Mouse (Mus musculus): ENCODE measurements at regions not wholly inside any gene's neighbourhood (a gene's known extent, or its start where the extent isn't known, plus 50 kb on each side); places are given as distances from the start of the nearest gene placed in this dataset.

DNA sequence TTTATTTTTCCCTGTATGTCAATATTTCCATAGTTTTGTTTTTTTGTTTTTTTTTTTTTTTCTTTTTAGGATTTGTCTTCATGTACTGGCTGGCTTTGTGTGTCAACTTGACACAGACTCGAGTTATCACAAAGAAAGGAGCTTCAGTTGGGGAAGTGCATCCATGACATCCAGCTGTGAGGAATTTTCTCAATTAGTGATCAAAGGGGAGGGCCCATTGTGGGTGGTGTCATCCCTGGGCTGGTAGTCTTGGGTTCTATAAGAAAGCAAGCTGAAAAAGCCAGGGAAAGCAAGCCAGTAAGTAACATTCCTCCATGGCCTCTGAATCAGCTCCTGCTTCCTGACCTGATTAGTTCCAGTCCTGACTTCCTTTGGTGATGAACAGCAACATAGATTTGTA is 228.7 kb downstream of the Fat4 start:
- Histone ChIP-seq H3K27ac (ENCODE audit: low read depth, low read length) (no peak overlapping the region), H3K9ac (ENCODE audit: low read depth, low read length) (no peak overlapping the region), H3K36me3 (ENCODE audit: control insufficient read depth, insufficient read depth, low read length) (no peaks in the 10 kb centered on the region), H3K4me1 (ENCODE audit: control insufficient read depth, insufficient read depth, low read length) (no peaks in the 10 kb centered on the region), H3K9me3 (ENCODE audit: control insufficient read depth, low read length) (peaks cover 5% of the 10 kb centered on the region; the same call in 1 of the 2 replicates), H3K27me3 (ENCODE audit: control insufficient read depth, insufficient read depth, low read length) (no peaks in the 10 kb centered on the region), H3K4me2 (replicated peaks; ENCODE audit: low read depth, low read length) (no peak overlapping the region), H3K4me3 (ENCODE audit: low read length) (no peak overlapping the region)
- 33% methylated on average over 1 of the region's 1 CpGs for WGBS
- no peak for ATAC-seq (ENCODE audit: low FRiP score, low TSS enrichment)

DNA sequence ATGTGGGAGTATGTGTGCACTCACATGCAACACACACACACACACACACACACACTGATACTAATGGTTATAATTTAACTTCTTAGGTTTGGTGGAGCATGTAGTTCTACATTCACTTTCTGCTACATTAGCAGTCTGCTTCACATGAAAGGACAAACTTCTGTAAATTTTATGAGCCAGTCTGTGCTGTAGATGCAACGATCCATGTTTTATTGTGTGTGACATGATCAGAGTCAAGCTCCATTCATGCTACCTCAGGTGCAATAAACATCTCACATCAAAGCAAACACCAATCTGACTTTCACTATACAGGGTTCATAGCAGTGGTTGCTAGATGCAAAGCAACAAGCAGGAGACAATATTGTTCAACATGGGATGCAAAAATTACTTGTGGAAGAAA is 235.5 kb downstream of the Fat4 start:
- H3K4me1 ChIP-seq (ENCODE audit: control insufficient read depth, insufficient read depth, low read length), result no peaks in the 10 kb centered on the region
- H3K27me3 ChIP-seq (ENCODE audit: control insufficient read depth, insufficient read depth, low read length), result no peaks in the 10 kb centered on the region
- no peak overlapping the region for H3K27ac ChIP-seq (ENCODE audit: low read depth, low read length)
- no peak overlapping the region for H3K4me3 ChIP-seq (ENCODE audit: low read length)
- no peak overlapping the region for H3K9ac ChIP-seq (ENCODE audit: low read depth, low read length)
- H3K4me2 ChIP-seq (replicated peaks; ENCODE audit: low read depth, low read length), result no peak overlapping the region
- H3K9me3 ChIP-seq (ENCODE audit: control insufficient read depth, low read length), result peaks cover 5% of the 10 kb centered on the region; the same call in 1 of the 2 replicates
- no peaks in the 10 kb centered on the region for H3K36me3 ChIP-seq (ENCODE audit: control insufficient read depth, insufficient read depth, low read length)
- ATAC-seq (ENCODE audit: low FRiP score, low TSS enrichment), result peak; percentile 81
- WGBS, result 16% methylated on average over 1 of the region's 1 CpGs

DNA sequence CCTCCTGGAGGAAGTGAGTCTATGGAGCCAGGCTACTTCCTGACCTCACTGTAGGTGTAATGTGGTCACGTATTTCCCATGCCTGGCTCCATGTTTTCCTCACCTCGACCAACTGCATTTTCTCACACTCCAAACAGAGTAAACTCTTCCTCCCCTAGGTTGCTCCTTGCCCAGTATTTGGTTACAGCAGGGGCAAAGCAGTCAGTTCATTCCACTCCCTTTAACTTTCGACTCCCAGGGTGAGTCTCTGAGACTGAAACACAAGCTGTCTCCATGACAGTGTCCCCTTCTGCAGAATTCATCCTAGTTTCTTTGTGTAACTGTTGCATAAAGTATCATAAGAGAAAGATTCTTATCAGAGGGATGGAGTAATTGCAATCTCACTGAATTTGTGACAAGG is 243.8 kb downstream of the Fat4 start:
- Histone ChIP-seq H3K36me3 (ENCODE audit: control insufficient read depth, insufficient read depth, low read length) (no peaks in the 10 kb centered on the region), H3K4me2 (replicated peaks; ENCODE audit: low read depth, low read length) (no peak overlapping the region), H3K9me3 (ENCODE audit: control insufficient read depth, low read length) (peaks cover 4% of the 10 kb centered on the region; the same call in 1 of the 2 replicates), H3K4me1 (ENCODE audit: control insufficient read depth, insufficient read depth, low read length) (peaks cover 3% of the 10 kb centered on the region; the same call in 1 of the 2 replicates), H3K9ac (ENCODE audit: low read depth, low read length) (no peak overlapping the region), H3K27me3 (ENCODE audit: control insufficient read depth, insufficient read depth, low read length) (no peaks in the 10 kb centered on the region), H3K4me3 (ENCODE audit: low read length) (no peak overlapping the region), H3K27ac (ENCODE audit: low read depth, low read length) (peak overlapping the region; percentile 59; the same call in 1 of the 2 replicates)
- peak; percentile 43; the same call in 1 of the 2 replicates for ATAC-seq (ENCODE audit: low FRiP score, low TSS enrichment)
- WGBS, result 45% methylated on average over 3 of the region's 3 CpGs

DNA sequence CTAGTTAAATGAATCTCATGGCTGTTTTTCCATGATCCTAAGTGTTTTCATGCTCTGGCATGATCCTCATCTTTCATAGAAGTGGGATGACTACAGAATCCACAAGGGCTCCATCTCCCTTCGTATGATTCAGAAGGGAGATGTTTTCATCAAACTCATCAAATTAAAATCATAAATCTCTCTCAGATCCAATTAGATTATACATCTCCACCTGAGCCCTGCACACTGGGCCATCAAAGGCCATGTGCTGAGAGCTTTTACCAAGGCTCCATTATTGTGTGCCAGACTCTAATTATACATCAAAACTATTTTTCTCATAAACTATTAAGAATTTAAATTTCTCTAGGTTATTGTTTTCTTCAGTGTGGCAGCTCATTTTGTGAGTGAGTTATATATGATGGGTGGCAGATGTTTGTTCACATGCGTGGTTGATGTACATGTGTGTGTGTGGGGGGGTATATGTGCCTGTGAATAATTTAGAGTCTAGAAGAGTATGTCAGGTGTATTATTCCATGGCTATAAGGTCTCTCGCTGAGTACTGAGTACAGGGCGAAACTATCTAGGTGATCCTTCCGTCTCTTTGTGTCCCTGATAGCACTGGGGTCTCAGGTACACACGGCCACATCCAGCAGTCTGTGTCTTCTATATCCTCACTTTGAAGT is 278.4 kb downstream of the Fat4 start:
- H3K9ac ChIP-seq (ENCODE audit: low read depth, low read length), result no peak overlapping the region
- no peaks in the 10 kb centered on the region for H3K9me3 ChIP-seq (ENCODE audit: control insufficient read depth, low read length)
- H3K27me3 ChIP-seq (ENCODE audit: control insufficient read depth, insufficient read depth, low read length), result no peaks in the 10 kb centered on the region
- no peak overlapping the region for H3K4me3 ChIP-seq (ENCODE audit: low read length)
- WGBS, result 87% methylated on average over 6 of the region's 6 CpGs
- no peak overlapping the region for H3K4me2 ChIP-seq (replicated peaks; ENCODE audit: low read depth, low read length)
- no peaks in the 10 kb centered on the region for H3K4me1 ChIP-seq (ENCODE audit: control insufficient read depth, insufficient read depth, low read length)
- ATAC-seq (ENCODE audit: low FRiP score, low TSS enrichment), result no peak
- H3K27ac ChIP-seq (ENCODE audit: low read depth, low read length), result no peak overlapping the region
- no peaks in the 10 kb centered on the region for H3K36me3 ChIP-seq (ENCODE audit: control insufficient read depth, insufficient read depth, low read length)

DNA sequence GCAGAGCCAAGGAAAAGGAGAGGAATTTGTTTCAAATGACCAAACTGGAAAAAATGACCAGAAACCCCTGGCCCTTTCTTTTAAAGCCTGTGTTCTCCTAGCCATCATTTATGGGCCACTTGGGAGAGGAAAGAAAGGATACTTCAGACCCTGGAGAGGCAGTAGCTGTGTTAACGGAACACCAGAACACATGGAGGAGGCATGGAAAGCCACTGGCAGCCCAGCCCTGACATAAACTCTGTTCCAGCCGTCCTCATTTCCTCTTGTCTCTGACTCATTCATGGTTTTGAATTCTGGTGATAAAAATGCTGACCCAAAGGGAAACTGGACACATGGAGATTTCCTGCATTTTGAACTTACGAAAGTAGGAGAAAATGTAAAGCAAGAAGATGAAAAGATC is 295.9 kb downstream of the Fat4 start:
- H3K36me3 ChIP-seq (ENCODE audit: control insufficient read depth, insufficient read depth, low read length), result no peaks in the 10 kb centered on the region
- H3K4me1 ChIP-seq (ENCODE audit: control insufficient read depth, insufficient read depth, low read length), result no peaks in the 10 kb centered on the region
- 49% methylated on average over 3 of the region's 3 CpGs for WGBS
- no peak overlapping the region for H3K4me3 ChIP-seq (ENCODE audit: low read length)
- no peak overlapping the region for H3K4me2 ChIP-seq (replicated peaks; ENCODE audit: low read depth, low read length)
- no peak for ATAC-seq (ENCODE audit: low FRiP score, low TSS enrichment)
- no peak overlapping the region for H3K27ac ChIP-seq (ENCODE audit: low read depth, low read length)
- H3K27me3 ChIP-seq (ENCODE audit: control insufficient read depth, insufficient read depth, low read length), result no peaks in the 10 kb centered on the region
- H3K9me3 ChIP-seq (ENCODE audit: control insufficient read depth, low read length), result peaks cover 4% of the 10 kb centered on the region; the same call in 1 of the 2 replicates
- no peak overlapping the region for H3K9ac ChIP-seq (ENCODE audit: low read depth, low read length)

DNA sequence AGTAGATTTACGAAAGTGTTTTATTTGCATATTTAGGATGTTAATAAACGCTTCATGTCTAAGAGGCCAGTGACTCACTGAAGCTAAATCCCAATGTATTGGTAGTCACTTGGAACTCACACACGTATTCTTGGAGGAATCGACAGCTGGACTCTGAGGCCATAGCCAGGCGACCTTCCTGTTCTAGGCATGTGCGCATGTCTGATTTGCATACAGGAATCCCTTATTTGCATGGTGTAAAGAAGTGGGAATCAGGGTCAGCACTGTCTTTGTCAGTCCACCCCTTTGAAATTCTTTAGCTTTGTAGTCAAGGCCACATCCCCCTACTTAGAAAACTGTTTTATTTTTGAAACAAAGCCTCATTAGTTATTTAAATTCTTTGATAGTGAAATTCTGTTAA is 308.4 kb downstream of the Fat4 start:
- no peak overlapping the region for H3K27ac ChIP-seq (ENCODE audit: low read depth, low read length)
- no peaks in the 10 kb centered on the region for H3K27me3 ChIP-seq (ENCODE audit: control insufficient read depth, insufficient read depth, low read length)
- no peaks in the 10 kb centered on the region for H3K9me3 ChIP-seq (ENCODE audit: control insufficient read depth, low read length)
- 88% methylated on average over 6 of the region's 6 CpGs for WGBS
- ATAC-seq (ENCODE audit: low FRiP score, low TSS enrichment), result no peak
- no peak overlapping the region for H3K4me3 ChIP-seq (ENCODE audit: low read length)
- no peak overlapping the region for H3K9ac ChIP-seq (ENCODE audit: low read depth, low read length)
- H3K36me3 ChIP-seq (ENCODE audit: control insufficient read depth, insufficient read depth, low read length), result no peaks in the 10 kb centered on the region
- H3K4me2 ChIP-seq (replicated peaks; ENCODE audit: low read depth, low read length), result no peak overlapping the region
- H3K4me1 ChIP-seq (ENCODE audit: control insufficient read depth, insufficient read depth, low read length), result no peaks in the 10 kb centered on the region

DNA sequence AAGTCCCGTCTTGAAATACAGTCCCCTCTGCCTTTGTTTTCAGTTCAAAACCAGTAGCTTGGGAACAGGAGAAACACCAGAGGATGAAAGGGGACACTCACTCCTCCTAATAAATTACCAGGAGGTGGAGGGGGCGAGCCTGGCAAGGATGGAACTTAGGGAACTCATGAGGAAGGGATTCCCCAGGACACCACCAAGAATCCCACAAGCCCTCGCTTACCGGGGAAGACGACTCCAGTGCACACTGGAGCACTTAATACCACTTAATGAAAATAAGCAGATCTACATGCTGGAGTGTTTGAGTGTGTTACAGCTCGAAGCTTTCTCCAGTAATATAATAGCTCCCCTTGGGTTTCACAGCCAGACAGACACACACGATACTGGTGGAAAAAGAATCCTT is 315.9 kb downstream of the Fat4 start:
- Histone ChIP-seq H3K27ac (ENCODE audit: low read depth, low read length) (no peak overlapping the region), H3K4me3 (ENCODE audit: low read length) (no peak overlapping the region), H3K9ac (ENCODE audit: low read depth, low read length) (no peak overlapping the region), H3K9me3 (ENCODE audit: control insufficient read depth, low read length) (no peaks in the 10 kb centered on the region), H3K36me3 (ENCODE audit: control insufficient read depth, insufficient read depth, low read length) (no peaks in the 10 kb centered on the region), H3K4me2 (replicated peaks; ENCODE audit: low read depth, low read length) (no peak overlapping the region), H3K27me3 (ENCODE audit: control insufficient read depth, insufficient read depth, low read length) (no peaks in the 10 kb centered on the region), H3K4me1 (ENCODE audit: control insufficient read depth, insufficient read depth, low read length) (no peaks in the 10 kb centered on the region)
- peak; percentile 81; the same call in 1 of the 2 replicates for ATAC-seq (ENCODE audit: low FRiP score, low TSS enrichment)
- WGBS, result 26% methylated on average over 7 of the region's 7 CpGs

DNA sequence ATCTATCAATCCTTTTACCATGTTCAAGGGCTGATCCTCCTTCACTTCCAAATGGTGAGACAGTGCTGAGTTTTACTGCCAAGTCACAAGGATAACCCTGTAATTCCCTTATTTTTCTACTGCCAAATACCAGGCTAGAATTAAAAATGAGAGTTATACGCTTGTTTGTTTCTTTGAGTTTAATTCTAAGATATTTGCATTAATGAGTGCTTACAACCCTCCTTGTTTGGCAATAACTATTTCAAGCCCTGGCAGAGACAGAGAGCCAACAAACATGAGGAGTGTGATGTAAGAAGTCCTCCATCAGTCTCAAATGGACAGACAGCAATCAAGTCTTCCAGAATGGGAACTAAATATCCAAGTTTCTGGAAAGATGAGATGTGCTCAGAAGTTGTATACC is 321.9 kb downstream of the Fat4 start:
- H3K9ac ChIP-seq (ENCODE audit: low read depth, low read length), result no peak overlapping the region
- no peak overlapping the region for H3K4me2 ChIP-seq (replicated peaks; ENCODE audit: low read depth, low read length)
- H3K36me3 ChIP-seq (ENCODE audit: control insufficient read depth, insufficient read depth, low read length), result no peaks in the 10 kb centered on the region
- 94% methylated on average over 1 of the region's 1 CpGs for WGBS
- H3K9me3 ChIP-seq (ENCODE audit: control insufficient read depth, low read length), result no peaks in the 10 kb centered on the region
- no peak overlapping the region for H3K4me3 ChIP-seq (ENCODE audit: low read length)
- H3K27me3 ChIP-seq (ENCODE audit: control insufficient read depth, insufficient read depth, low read length), result no peaks in the 10 kb centered on the region
- ATAC-seq (ENCODE audit: low FRiP score, low TSS enrichment), result no peak
- H3K27ac ChIP-seq (ENCODE audit: low read depth, low read length), result no peak overlapping the region
- no peaks in the 10 kb centered on the region for H3K4me1 ChIP-seq (ENCODE audit: control insufficient read depth, insufficient read depth, low read length)

DNA sequence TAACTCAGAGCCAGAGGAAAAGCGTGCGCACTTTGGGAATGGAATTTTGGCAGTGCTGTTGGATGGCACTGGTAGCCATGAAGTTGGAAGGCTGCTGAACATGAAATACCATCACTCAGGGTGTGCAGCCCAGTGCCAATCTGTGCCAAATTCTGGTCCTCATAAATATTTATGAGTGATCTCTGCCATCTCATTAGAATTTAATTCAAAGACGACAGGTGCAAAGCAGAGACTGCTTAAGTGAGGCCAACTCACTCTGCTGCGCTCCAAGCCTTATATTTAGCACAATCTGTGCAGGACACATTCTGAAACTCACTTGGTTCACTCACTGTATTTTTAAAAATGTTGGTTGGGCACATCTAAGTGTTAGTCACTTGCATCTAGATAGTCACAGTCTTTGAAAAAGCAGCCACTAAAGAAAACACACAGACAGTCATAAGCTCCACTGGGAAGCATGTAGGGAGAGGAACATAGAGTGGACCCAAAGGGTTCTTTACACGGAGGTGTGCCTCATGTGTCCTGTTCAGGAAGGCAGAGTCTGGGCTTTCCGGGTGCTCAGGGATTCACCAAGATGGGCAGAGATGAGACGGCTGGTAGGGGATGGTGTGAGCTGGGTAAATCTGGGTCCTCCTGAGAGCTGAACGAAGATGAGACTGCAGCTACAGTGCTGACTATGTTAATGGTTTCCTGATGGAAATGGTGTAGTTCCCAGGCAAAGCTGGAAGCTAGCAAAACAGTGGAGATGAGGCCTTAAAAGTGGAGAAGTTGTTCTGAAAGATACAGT is 322.8 kb downstream of the Fat4 start:
- no peaks in the 10 kb centered on the region for H3K27me3 ChIP-seq (ENCODE audit: control insufficient read depth, insufficient read depth, low read length)
- no peak overlapping the region for H3K9ac ChIP-seq (ENCODE audit: low read depth, low read length)
- no peak overlapping the region for H3K4me2 ChIP-seq (replicated peaks; ENCODE audit: low read depth, low read length)
- H3K27ac ChIP-seq (ENCODE audit: low read depth, low read length), result no peak overlapping the region
- H3K36me3 ChIP-seq (ENCODE audit: control insufficient read depth, insufficient read depth, low read length), result no peaks in the 10 kb centered on the region
- H3K4me1 ChIP-seq (ENCODE audit: control insufficient read depth, insufficient read depth, low read length), result no peaks in the 10 kb centered on the region
- 84% methylated on average over 8 of the region's 8 CpGs for WGBS
- no peaks in the 10 kb centered on the region for H3K9me3 ChIP-seq (ENCODE audit: control insufficient read depth, low read length)
- H3K4me3 ChIP-seq (ENCODE audit: low read length), result no peak overlapping the region
- ATAC-seq (ENCODE audit: low FRiP score, low TSS enrichment), result no peak
